Mouse (Mus musculus) Patski (cell line): ENCODE data around the gene Ltbp2. TPM values are rescaled to one million over a fixed set of nuclear protein-coding genes. Genes with fewer than 3 reads are reported as not detected.

ENCODE experiments used
- ATAC-seq: fragments of 100-300 bp; one replicate; pipeline ENCODE4 v1.8.0; 2021
- CTCF ChIA-PET: fragments of 350-600 bp; sonication (Branson Sonifier 250); formaldehyde crosslinking; loops from one replicate; lab custom pipeline; 2022; ENCODE audit warnings: inconsistent platforms; lab: Charles Lee
- POLR2A ChIA-PET: fragments of 350-600 bp; sonication (Branson Sonifier 250); formaldehyde crosslinking; loops from one replicate; lab custom pipeline; 2022; ENCODE audit warnings: antibody characterized with exemption, inconsistent platforms; lab: Charles Lee
- DNase-seq: peaks from one replicate; pipeline ENCODE4 v3.0.0-alpha.2; 2011; ENCODE audit warnings: low read depth, low spot score
- H3K27me3 ChIP-seq: fragments of 371-371 bp; one replicate; pipeline ENCODE4 v1.5.1; 2021
- CTCF ChIP-seq: fragments of 100-300 bp; IDR thresholded peaks from one replicate; pipeline ENCODE4 v1.5.1; 2021
- in situ Hi-C: fragments of 300-500 bp; cut with MboI; formaldehyde crosslinking; loops from 3 replicates; pipeline ENCODE4 v1.11.1; 2018; ENCODE audit warnings: low pct_unique_long_range_greater_than_20kb, mixed read lengths
- polyA plus RNA-seq: library from polyadenylated mRNA; unstranded; gene quantifications from one replicate; pipeline ENCODE4 v1.2.3, GENCODE M21; 2021

Ltbp2 gene
- polyA plus RNA-seq, 1 experiment from 2014 or later: 19.0 TPM

- H3K27me3 ChIP-seq: peaks cover 9% of the 10 kb centered on the region
- POLR2A ChIA-PET: interaction anchor here (0.8 kb wide), 1 partner anchor 92 kb away, joined by 3 read pairs; no protein-coding TSS in a partner anchor
- in situ Hi-C loops: no loop called here
- CTCF ChIA-PET: no interaction called here
- no peak for TF ChIP-seq CTCF
- ATAC-seq (no peak), DNase-seq (no peak)
Observed at GRCm38 (mm10) chr12:84743496-84743895, 132.8 kb downstream of the Ltbp2 start.

GRCm38 (mm10) chr12:84733366-84733765 lies 143.0 kb downstream of the Ltbp2 start:
- POLR2A ChIA-PET: no interaction called here
- peaks cover 26% of the 10 kb centered on the region for H3K27me3 ChIP-seq
- ATAC-seq (no peak), DNase-seq (no peak)
- no peak for TF ChIP-seq CTCF
- CTCF ChIA-PET: interaction anchor here (1.5 kb wide), 1 partner anchor 21 kb away, joined by 3 read pairs; no protein-coding TSS in a partner anchor
- in situ Hi-C loops: no loop called here

Other genes with a start within 250 kb of the Ltbp2 start
- gene Vrtn, start 235.5 kb downstream of the Ltbp2 start, polyA plus RNA-seq: not detected
- gene Syndig1l, start 177.7 kb downstream of the Ltbp2 start, polyA plus RNA-seq: not detected
- gene Npc2, start 103.4 kb downstream of the Ltbp2 start, polyA plus RNA-seq: 105 TPM
- gene Isca2, start 103.3 kb downstream of the Ltbp2 start, polyA plus RNA-seq: 58.9 TPM
- 82.0 TPM for gene Fcf1, start 94.4 kb upstream of the Ltbp2 start, polyA plus RNA-seq
- gene Arel1, start 94.4 kb upstream of the Ltbp2 start, polyA plus RNA-seq: 27.6 TPM
- 41.0 TPM for gene Ylpm1, start 119.8 kb upstream of the Ltbp2 start, polyA plus RNA-seq
- gene Prox2, start 234.2 kb upstream of the Ltbp2 start, polyA plus RNA-seq: 2.7 TPM
- gene Dlst, start 234.3 kb upstream of the Ltbp2 start, polyA plus RNA-seq: 194 TPM